Mouse (Mus musculus) cerebellum, postnatal 10 days (tissue): ENCODE measurements around the gene Ahsg.

ENCODE experiments used
- DNase-seq, 2 experiments: peaks; one replicate each; pipeline ENCODE4 v3.0.0; 2021; ENCODE audit warnings: mixed read lengths in 2 of 2

The Ahsg gene

DNA sequence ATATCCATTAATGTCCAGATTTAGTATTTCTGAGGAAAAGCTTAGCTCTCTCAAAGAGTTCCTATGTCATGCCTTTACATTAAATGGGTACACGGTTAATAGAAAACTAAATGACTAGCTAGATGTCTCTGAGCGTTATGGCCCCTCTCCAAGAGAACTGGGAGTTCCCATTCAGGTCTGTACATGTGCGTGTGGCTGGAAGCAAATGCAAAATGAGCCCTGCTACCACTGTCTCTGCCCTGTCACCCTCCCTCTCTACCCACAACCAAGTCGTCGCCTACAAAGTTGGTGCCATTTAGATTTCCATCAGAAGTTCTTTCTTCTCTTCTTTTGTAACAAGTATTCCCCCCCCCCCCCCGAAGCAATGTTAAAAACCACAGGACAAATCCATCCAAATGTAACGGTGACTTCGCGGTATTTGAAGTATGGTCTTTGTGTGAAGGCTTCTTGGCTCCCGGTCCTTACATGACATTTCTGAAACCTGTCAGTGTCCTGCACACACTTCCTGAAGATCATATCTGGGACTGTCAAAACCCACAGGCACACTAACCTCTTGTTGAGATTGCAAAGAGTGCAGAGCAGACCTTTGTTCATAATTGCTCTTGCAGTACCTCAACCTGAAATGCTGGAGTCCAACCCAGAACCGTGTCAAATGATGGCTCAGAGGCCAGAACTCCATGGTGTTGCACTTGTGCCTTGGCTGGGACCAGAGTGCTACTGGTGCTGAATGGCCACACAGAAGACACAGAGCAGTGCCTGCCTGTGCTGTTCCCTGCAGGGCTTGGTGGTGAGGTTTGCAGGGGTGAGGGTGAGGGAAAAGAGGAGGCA is at the start of gene Ahsg:
Gene Ahsg, plus strand, starts transcription at position 595 of the 828 bp plus-strand sequence.
- no peak for DNase-seq

DNA sequence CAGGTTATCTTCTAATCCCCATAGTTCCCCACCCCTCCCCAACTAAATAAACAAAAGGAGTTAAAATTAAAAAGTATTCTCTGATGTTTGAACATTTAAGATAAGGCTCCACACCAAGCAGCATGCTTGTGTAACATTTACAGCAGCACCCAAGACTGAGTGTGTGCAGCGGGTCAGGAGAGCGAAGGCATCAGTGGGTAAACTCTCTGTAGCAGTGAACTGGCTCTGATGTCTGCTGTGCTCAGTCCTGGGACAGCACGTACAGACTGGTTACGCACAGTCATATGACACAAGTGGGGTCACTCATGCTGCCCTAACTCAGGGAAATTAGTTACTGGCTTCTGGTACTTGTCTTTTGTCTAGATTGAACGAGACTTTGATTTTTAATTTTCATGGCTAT is 48.2 kb upstream of the Ahsg start:
- no peak for DNase-seq

DNA sequence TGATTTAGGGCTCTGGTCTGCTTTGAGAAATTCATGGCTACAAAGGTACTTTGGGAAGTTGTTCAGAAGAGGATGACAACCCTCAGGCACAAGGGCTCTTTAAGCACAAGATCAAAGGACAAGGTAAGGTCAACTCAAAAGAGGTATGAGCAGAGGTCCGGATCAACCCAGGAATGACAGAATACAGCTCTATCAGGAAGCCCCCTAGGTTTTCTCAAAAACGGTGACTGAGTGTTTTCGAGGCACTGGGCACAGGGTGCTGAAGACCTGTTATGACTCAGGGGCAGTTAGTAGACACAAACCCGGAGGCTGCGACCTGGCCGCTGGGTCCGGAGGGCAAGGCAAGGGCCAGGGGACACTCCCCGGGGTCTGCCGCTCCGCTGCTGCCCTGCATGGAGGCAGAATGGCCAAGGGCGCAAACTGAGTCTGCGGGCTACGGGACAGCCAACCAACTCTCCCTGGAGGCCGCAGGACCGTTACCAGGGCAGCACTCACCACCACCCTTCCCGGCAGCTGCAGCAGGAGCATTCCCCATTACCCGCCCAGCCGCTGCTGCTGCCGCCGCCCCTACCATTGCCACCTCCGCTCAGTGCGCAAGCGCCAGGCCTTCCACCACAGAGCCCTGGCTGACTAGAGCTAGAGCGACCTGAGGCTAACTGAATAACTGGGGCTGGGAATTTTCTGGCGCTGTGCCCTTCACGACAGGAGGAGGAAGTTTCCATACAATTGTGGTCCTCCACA is 46.8 kb upstream of the Ahsg start:
- peak; percentile 89 to 92 for DNase-seq

DNA sequence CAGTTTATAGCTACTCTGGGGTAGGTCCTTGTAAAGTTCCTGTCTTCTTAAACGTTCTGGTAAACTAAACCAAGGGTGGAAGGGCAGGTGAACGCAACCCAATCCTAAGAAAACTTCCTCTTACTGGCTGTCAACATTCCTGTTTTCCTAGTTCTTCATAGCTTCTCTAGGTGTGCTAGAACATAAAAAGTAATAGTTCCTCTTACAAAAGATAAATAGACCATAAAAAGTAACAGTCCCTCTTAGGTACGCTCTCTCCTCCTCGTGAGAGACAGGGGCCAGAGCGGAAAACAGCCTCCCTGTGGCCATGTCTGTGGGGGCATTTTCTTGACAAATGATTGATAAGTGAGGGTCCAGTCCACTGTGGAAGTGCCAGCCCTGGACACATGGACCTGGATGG is 46.2 kb upstream of the Ahsg start:
- DNase-seq = no peak

DNA sequence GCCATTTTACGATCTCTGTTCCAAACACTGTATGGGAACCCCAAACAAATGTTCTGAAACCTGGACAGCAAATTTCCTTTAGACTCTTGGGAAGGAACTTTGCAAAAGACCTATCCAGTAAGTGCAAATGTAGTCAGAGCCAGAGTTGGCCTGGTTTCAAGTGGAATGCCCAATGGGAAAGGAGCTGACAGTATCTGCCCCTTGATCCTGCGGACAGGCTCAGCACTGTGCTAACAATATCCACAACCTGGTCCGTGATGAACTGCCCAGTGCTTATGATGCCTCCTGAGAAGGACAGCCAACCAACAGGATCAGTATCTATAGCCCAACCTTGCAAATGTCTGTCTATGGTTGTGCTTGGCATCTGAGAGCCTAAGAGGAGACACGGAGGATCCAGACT is 45.6 kb upstream of the Ahsg start:
- peak in 1 of 2 experiments; percentile 6 for DNase-seq

DNA sequence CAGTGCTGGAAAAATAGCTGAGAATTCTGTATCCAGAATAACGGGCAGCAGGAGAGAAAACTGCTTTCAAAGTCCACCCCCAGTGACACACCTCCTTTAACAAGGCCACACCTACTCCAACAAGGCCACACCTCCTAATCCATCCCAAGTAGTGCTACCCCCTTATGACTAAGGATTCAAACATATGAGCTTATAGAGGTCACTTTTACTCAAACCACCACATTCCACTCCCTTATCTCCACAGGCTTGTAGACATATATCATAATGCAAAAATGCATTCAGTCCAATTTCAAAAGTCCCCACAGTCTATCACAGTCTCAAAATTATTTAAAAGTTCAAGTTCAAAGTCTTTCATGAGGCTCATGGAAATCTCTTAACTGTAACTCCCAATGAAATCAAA is 43.4 kb upstream of the Ahsg start:
- DNase-seq = no peak

DNA sequence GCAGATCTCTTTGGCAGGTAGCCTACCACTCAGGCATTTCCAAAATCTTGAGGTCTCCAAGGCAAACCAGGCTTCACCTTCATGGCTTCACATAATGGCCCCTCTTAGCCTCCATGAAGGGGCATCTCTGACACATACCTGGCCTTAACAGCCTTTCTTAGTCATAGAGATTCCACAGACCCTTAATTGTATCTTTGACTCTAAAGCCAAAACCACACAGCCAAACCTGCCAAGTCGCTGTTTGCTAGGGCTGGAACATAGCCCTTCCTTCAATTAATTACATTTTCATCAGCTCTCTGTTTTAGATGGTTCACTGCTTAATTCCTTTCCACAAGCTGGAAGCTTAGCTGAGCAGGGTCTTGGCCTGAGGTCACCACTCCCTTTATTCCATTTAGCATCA is 42.7 kb upstream of the Ahsg start:
- no peak for DNase-seq

DNA sequence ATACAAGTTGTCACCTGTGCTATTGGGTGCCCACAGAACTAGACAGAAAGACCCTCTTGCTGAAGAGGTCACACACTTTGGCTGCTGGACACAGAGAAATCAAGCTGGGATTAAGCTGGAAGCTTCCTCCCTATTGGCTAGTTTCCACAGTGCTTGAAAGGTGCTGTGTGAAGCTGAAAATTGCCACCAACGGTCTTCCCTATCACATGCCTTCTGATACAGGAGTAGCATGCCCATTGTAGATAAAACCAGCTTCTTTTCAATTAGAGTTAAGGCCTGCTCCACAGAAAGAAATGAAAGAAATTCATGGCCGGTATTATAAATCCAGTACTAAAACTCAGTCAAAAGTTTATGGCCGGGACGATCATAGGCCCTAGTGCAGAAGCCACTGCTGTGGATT is 38.4 kb upstream of the Ahsg start:
- DNase-seq = no peak

DNA sequence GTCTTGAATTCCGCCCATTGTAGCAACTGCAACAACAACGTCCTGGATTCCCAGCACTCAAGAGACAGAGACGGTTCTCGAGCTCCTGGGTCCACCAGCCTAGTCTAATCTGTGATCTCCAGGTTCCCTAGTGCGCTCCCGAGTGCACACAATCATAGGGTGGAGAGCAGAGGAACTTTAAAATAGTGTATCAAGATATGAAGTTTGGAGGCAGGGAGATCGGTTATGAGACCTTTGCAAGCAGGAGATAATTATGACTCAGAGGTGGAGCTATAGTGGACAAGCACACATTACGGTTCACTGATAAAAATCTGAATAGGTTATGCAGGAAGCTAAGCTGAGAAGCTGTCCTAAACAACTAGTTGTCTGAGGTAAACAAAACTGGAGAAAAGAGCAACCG is 34.3 kb upstream of the Ahsg start:
- no peak for DNase-seq

DNA sequence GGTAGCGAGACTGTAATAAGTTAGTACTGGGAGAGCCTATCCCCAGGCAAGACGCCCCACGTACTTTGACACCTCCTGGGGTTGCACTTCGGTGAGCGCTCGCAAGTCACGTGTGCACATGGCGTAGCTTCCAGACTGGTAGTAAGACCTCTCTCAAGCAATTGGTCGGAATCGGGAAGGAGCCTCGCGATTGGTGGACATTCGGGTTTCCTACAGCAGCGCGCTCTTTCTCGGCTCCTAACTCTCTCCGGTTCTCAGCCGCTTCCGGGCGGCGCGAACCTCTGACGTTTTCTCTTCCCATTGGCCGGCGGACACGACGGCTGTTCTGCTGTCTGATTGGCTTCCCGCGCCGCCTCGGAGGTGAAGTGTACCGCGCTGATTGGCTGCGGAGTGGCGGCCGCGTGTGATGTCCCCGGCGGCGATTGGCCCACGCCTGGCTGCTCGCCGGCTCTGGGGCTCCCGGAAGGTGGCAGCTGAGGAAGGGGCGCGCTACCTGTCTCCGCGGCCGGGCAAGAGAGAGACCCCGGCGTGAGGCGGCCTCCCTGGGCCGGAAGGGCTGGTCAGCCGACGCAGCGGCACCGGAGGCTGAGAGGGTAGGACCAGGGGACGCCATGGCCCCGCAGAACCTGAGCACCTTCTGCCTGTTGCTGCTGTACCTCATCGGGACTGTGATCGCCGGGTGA is 33.5 kb upstream of the Ahsg start, which contains the start of the genes Tbccd1 and Dnajb11:
Gene Tbccd1, minus strand, starts transcription at position 239 of the 683 bp plus-strand sequence.
Gene Dnajb11, plus strand, starts transcription at position 415 of the 683 bp plus-strand sequence.
- DNase-seq = peak; percentile 98 to 99

DNA sequence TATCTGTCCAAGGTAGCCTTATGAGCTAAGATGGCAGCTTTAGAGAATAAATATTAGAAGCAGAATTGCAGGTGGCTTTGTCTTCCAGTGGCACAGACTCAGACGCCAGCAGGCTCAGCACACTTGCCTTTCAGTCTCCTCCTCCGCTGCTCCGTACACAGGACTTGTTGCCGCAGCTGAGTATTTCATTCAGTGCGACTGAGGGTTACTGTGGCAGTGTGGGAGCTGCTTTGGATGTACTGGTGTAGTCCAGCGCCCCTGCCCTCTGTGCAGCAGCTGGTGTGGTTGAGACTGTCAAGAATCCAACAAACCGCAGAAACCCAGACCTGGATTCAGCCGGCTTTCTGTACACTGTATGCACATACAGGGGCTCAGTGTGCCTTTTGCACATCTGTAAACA is 18.7 kb upstream of the Ahsg start:
- no peak for DNase-seq

DNA sequence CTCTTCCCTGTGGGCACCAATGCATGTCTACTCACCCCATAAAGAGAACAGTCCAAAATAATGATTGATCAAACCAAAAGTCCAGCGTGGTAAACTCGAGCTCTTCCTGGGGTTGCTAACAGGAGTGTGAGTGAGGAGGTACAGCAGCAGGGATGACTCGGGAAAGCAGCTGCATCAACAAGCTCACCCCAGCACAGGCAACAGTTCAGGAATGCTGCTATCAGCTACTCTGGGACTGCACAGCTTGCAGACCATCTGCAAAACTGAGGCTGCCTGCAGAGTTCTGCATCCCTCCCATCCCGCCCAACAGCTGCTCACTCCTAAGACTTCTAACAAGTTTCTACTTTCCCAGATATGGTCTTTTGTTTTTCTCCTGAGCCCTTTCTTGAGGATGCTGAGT is 17.7 kb upstream of the Ahsg start:
- DNase-seq = no peak

DNA sequence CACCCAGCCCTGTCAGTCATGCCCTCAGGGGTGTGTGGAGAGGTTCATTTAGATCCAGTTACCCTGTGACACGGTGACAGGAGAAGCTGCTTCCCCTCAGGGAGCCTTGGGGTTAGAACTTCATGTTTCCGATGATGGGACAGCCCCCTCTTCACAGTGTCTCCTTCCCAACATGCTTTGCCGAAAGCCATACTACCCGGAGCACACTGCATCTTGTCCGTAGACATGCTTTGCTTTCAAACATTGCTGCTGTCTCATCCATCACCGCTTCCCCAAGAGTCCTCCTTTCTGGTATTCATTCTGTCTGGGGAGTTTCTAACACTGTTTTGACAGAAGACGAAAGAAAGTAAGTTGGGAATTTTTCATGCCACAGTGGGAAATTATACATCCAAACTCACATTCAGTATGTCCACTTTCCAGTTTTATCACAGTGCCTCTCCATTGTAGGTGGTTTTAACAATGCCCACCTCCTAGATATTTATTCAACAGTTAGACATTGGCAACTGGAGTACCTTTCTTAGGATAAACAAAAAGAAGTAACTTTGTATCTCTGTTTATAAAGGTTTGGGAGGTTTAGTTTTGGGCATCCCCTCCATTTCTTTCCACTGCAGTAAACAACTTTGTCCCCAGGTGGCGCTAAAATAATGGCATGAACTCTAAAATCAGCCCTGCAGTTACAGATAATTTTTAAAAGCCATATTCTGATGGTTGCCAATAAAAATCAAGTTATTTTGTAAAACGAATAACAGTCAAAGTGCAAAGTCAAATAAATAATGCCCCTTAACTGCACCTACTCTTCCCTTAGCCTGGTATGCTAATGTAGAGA is 14.6 kb upstream of the Ahsg start:
- DNase-seq = peak; percentile 57 to 69

DNA sequence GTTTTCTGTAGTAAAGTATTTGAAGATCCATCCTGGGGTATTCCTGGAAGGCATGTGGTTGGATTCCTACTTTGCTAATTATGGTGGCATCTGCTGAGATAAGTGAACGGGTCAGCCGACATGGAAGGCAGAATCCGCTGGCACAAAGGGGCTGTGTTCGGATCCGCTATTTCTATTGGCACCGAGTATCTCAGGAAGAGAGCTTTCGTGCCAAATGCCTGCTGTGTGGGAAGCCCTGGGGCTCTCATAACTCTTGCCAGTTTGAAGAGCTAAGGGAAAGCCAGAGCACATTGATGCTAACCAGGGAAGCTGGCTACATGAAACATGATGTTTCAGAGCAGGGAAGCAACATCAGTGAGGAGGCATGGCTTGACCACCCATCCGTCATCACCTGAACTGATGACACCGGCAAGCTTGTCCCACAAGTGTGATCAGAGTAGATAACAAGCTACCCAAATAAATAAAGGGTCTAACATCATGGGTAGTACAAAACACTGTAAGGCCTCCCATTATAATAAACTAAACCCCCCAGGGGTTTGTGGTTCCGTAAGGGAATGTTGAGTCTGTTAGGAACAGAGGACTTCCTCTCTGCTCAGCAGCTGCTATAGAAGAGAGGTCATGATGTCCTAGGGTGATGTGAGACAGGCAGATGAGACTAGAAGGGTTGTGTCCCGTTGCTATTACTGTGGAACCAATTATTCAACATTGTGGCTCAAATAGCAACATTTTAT is 13.3 kb upstream of the Ahsg start:
- DNase-seq = peak; percentile 61 to 81

DNA sequence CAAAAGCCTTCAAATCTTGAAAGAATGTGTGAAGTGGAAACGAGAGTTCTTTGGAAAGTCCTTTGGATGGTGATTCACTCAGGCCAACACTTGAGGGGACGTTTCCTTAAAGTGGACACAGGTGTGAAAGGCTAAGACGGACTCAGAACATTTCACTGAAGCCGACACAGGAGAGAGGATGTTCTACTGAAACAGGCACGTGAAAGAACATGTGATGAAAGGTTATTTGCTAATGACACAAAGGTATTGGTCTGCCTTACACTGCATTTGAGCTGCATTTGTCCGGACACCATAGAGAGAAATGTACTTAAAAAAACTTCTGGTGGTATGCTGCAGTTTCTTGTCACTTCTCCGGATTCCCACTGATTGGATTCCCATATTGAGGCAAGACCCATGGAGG is 12.4 kb upstream of the Ahsg start:
- DNase-seq = no peak

DNA sequence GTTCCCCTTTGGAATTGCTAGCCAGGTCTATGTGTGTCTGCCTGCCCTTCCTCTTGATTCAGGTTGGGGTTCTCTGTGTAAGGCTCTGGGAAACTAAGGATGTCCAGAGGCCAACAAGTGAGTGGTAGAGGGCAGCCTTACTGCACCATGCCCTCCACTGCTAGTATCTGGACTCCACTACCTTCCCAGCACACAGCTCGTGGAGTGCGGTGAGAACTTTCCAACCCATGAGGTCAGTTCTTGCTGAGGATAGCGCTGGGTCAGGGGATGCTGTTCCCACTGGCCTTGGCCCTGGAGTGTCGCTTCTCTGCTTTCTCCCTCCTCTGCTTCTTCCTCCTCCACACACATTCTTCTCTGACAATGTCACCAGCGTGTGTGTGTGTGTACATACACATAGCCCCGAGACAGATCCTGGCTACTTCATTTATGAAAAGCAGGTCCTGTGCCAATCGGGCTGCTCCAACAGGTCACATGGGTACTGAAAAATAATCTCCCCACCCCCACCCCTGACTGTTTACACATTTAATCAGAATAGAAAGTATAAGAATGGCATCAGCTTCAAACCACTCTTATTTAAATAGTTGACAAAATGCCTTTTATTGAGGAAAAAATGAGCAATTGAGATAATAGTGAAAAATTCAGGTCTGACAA is 11.0 kb upstream of the Ahsg start:
- DNase-seq = no peak

DNA sequence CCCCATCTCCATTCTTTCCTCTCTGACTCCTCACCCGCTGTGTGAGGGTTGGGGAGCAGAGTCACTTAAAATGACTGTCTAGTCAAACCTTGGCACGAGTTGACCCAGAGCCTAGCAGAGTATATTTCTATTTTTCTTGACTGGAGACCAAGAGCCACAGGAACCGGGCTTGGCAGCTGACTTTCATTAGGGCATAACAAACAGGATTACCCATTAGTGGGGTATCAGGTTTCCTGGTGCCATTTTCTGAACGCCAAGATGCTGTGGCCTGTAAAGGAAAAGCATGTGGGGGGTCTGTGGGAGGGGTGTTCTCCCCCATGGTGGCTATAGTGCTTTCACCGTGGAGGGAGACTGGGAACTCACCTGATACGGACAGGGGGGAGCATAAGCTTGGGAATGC is 10.2 kb upstream of the Ahsg start:
- DNase-seq = peak; percentile 47 to 57

DNA sequence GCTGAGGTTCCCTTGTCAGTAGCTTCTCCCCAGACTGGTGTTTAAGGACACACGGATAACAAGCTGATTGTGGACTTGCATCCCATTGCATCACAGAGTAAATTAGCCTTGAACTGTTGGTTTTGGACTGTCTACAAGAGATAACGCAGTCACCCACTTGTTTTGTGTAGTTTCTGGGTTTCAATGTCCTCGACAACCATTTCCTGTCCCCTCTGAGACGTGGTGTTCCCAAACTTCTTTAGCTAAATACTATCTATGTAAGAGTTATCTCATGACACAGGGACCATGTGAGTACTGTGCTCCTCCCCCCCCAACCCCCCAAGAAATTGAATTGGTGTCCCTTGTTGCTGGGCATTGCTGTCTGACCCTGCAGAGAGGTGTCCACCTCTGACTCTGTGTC is 9.6 kb upstream of the Ahsg start:
- no peak for DNase-seq

DNA sequence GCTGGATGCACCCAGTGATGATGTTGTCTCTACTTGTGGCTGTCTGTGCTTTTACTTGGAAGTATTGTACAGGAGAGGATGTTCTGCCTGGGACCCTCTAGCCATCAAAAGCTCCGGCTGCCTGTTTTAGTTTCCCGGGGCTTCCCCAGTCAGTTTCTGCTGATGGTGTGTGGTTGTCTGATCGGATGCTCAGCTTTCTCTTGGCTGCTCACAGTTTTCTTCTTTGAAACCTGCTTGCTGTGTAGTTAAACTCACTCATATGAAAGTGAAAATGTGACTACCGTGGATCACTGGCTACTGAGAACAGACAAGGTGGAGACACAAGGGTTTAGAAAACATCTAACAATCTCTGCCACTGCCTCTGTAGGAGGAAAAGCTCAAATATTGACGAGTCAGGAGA is 7.6 kb upstream of the Ahsg start:
- no peak for DNase-seq

DNA sequence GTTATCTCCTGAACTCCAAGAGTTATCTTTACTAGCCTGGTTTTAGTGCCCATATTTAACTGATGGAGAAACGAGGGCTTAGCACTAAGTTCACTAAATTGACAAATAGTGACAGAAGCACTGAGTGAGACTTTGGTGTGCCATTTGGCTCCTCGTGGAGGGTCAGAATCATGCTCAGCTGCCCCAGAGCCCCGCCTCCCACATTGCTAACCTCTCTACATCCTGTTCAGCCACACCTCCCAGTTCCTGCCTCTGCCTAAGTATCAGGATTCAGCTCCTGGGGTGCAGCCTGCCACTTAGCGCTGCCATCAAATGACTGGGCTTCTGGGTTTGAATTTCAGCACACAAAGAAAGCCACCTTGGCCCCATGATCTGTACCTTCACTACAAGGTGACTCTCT is 5.7 kb upstream of the Ahsg start:
- no peak for DNase-seq

DNA sequence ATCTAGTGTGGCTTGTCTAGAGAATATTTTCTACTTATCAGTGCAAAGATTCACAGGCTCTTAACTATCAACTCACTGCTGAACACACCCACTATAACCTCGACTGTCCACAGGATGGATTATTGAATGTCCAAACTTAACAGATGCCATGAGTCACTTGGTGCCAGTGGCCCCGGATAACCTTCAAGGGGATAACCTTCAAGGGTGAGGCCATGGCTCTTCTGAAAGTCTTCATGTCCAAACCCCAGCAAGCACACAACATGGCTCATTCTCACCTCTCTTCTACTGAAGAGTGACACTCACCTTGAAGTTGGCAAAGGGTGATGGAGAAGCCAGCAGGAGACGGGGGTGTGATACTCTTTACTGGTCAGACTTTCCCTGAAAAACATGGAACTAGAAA is 4.4 kb upstream of the Ahsg start:
- DNase-seq = no peak
